Mouse (Mus musculus) lung, postnatal 36 days (tissue): ENCODE data around the gene Ifitm5.
"Not testable (repeated sequence)": the region's sequence is repeated elsewhere in the genome, so short reads cannot be mapped to it uniquely, and the experiment has no call there.

ENCODE experiments used
- DNase-seq: peaks from one replicate; pipeline ENCODE4 v3.0.0; 2022; ENCODE audit warnings: mixed read lengths

Gene Ifitm5

GRCm38 (mm10) chr7:140949824-140950530, at the start of gene Ifitm5:
Ifitm5 (minus strand) TSS chr7:140950291.
- DNase-seq = no peak

- DNase-seq = peak; percentile 31
Measured at GRCm38 (mm10) chr7:140998853-140999700, 49.0 kb upstream of the Ifitm5 start.

- DNase-seq = no peak
Measured at GRCm38 (mm10) chr7:140997817-140998216, 47.7 kb upstream of the Ifitm5 start.

GRCm38 (mm10) chr7:140991117-140991689, 41.1 kb upstream of the Ifitm5 start:
- DNase-seq = no peak

- no peak for DNase-seq
Measured at GRCm38 (mm10) chr7:140990622-140991021, 40.5 kb upstream of the Ifitm5 start.

- DNase-seq = no peak
Measured at GRCm38 (mm10) chr7:140990185-140990584, 40.1 kb upstream of the Ifitm5 start.

GRCm38 (mm10) chr7:140989022-140989421, 38.9 kb upstream of the Ifitm5 start:
- DNase-seq = no peak

- DNase-seq = no peak
Measured at GRCm38 (mm10) chr7:140987182-140988138, 37.4 kb upstream of the Ifitm5 start.

GRCm38 (mm10) chr7:140982971-140983370, 32.9 kb upstream of the Ifitm5 start:
- no peak for DNase-seq

GRCm38 (mm10) chr7:140981704-140982103, 31.6 kb upstream of the Ifitm5 start:
- DNase-seq = no peak

GRCm38 (mm10) chr7:140976720-140977119, 26.6 kb upstream of the Ifitm5 start:
- DNase-seq = not testable (repeated sequence)

- DNase-seq = no peak
Measured at GRCm38 (mm10) chr7:140975465-140975864, 25.4 kb upstream of the Ifitm5 start.

GRCm38 (mm10) chr7:140974940-140975339, 24.8 kb upstream of the Ifitm5 start:
- no peak for DNase-seq

- no peak for DNase-seq
Measured at GRCm38 (mm10) chr7:140973396-140974165, 23.5 kb upstream of the Ifitm5 start.

- peak; percentile 65 for DNase-seq
Measured at GRCm38 (mm10) chr7:140971479-140972171, 21.5 kb upstream of the Ifitm5 start.

GRCm38 (mm10) chr7:140970931-140971330, 20.8 kb upstream of the Ifitm5 start:
- no peak for DNase-seq

- not testable (repeated sequence) for DNase-seq
Measured at GRCm38 (mm10) chr7:140968710-140969109, 18.6 kb upstream of the Ifitm5 start.

- peak; percentile 44 for DNase-seq
Measured at GRCm38 (mm10) chr7:140967862-140968591, 17.9 kb upstream of the Ifitm5 start.

GRCm38 (mm10) chr7:140966921-140967320, 16.8 kb upstream of the Ifitm5 start, which contains the start of gene Ifitm1:
Ifitm1 (plus strand) TSS chr7:140967221.
- no peak for DNase-seq

GRCm38 (mm10) chr7:140962733-140963132, 12.6 kb upstream of the Ifitm5 start:
- DNase-seq = no peak
